Mouse (Mus musculus) lung, adult 2 months (tissue): Measurements from ENCODE around the gene Tctex1d1. TPM values are rescaled to one million over a fixed set of nuclear protein-coding genes. Genes with fewer than 3 reads are reported as not detected.

Experiments
- DNase-seq: peaks from one replicate; pipeline ENCODE4 v3.0.0; 2022
- H3K4me1 ChIP-seq: fragments of 200-500 bp; 2 replicates; pipeline ENCODE4 v1.6.1; 2011; ENCODE audit warnings: low read length; ENCODE audit not compliant: control insufficient read depth, insufficient read depth
- H3K4me3 ChIP-seq: fragments of 200-500 bp; replicated peaks from 2 replicates; pipeline ENCODE3; 2011; ENCODE audit warnings: low read depth, mild to moderate bottlenecking, control low read depth, low read length; ENCODE audit errors: extremely low read depth
- CTCF ChIP-seq: fragments of 200-500 bp; IDR thresholded peaks from 2 replicates; pipeline ENCODE4 v1.5.1; 2011; ENCODE audit warnings: mild to moderate bottlenecking, low read length, control low read depth; ENCODE audit not compliant: insufficient read depth
- POLR2A ChIP-seq: fragments of 200-500 bp; IDR thresholded peaks from 2 replicates; pipeline ENCODE4 v1.6.1; 2011; ENCODE audit warnings: low read depth, mild to moderate bottlenecking, control low read depth, low read length, borderline replicate concordance; ENCODE audit errors: extremely low read depth
- WGBS: fragments of 180-500 bp; shearing (Covaris S2); methylation state at CpG from one replicate; pipeline ENCODE4 v1.1.7; 2018; 5-methylcytosine and 5-hydroxymethylcytosine counted together
- polyA plus RNA-seq: library from polyadenylated mRNA; depleted of rRNA; stranded (reverse); fragments of >200 nt; gene quantifications from 2 replicates; pipeline ENCODE4 v1.2.3, GENCODE M21; 2012; rRNA removed

Gene Tctex1d1
- polyA plus RNA-seq, 1 experiment: not detected

GRCm38 (mm10) chr4:103039838-103040191 lies 61.4 kb downstream of the Tctex1d1 start:
- H3K4me1 ChIP-seq: no peaks in the 10 kb centered on the region
- TF ChIP-seq POLR2A: no peak
- TF ChIP-seq CTCF: no peak
- 55% methylated on average over 5 of the region's 5 CpGs for whole genome bisulfite sequencing
- H3K4me3 ChIP-seq: no peak overlapping the region
- DNase-seq: no peak

- no peak for TF ChIP-seq POLR2A
- TF ChIP-seq CTCF: no peak
- no peaks in the 10 kb centered on the region for H3K4me1 ChIP-seq
- no peak overlapping the region for H3K4me3 ChIP-seq
- no peak for DNase-seq
- 91% methylated on average over 11 of the region's 11 CpGs for WGBS
Observed at GRCm38 (mm10) chr4:103042997-103043396, 64.6 kb downstream of the Tctex1d1 start.

DNA sequence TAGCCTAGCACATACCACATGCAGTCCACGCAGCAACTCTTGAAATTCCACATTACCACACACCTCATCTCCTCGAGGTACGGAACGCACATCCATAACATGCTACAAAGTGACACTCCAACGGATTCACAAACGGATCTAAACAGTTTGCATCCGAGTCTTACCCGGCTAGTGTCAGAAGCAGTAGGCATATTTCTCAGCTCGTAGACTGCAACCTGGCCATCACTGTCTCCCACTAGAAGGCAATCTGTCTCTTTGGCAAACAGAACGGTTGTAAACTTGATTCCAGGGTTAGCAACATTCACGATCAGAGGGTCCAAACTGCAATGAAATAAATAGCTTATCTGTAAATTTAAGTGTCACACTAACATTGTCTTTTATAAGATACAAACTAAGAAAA lies 69.6 kb downstream of the Tctex1d1 start:
- no peak for TF ChIP-seq POLR2A
- WGBS: 83% methylated on average over 11 of the region's 11 CpGs
- DNase-seq: no peak
- Histone ChIP-seq H3K4me1 (no peaks in the 10 kb centered on the region), H3K4me3 (no peak overlapping the region)

Other genes with a start within 250 kb of the Tctex1d1 start
- 8.3 and 8.6 TPM in 2 replicates for gene Sgip1, start 237.3 kb upstream of the Tctex1d1 start, polyA plus RNA-seq
- gene Insl5, start 48.2 kb downstream of the Tctex1d1 start, polyA plus RNA-seq: 0.57 TPM in 1 of 2 replicates, not detected in the other
- gene Mier1, start 135.8 kb downstream of the Tctex1d1 start, polyA plus RNA-seq: 9.5 and 13.9 TPM in 2 replicates
- gene Wdr78, start 135.9 kb downstream of the Tctex1d1 start, polyA plus RNA-seq: 2.8 and 5.6 TPM in 2 replicates
- 1.8 and 4.4 TPM in 2 replicates for gene Slc35d1, start 236.6 kb downstream of the Tctex1d1 start, polyA plus RNA-seq